Mouse (Mus musculus) cerebellum, adult 2 months (tissue): Measurements from ENCODE around the gene Ubb.

Source experiments
- CTCF ChIP-seq: fragments of 200-500 bp; IDR thresholded peaks from 2 replicates; pipeline ENCODE4 v1.5.1; 2011; ENCODE audit warnings: low read depth, mild to moderate bottlenecking, control low read depth, low read length, moderate library complexity, borderline replicate concordance; ENCODE audit not compliant: insufficient read depth
- POLR2A ChIP-seq: fragments of 200-500 bp; IDR thresholded peaks from 2 replicates; pipeline ENCODE4 v1.6.1; 2011; ENCODE audit warnings: low read length, control low read depth, borderline replicate concordance; ENCODE audit not compliant: insufficient read depth

DNA sequence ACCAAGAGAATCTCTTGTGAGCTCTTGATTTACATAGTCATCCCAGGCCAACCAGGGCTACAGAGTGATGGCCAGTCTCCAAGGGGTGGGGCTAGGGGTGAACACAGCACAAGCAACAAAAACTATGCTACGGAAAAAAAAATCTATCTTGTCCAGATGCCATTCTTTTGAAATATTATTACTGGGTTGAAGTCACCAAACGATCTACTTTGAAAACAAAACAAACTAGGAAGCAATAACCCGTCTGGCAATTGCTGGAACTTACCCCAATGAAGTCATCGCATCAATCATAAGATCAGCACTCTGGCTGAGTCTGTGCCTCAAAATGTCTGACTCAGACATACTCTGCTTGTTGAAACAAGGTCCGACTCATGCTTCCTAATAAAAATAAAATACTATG is 1.2 kb upstream of the Ubb start:
- peak; percentile 16; the same call in 1 of the 2 replicates for TF ChIP-seq POLR2A
- no peak for TF ChIP-seq CTCF
